In genomic region chr1:75505159-75505955, GRCm38 (mm10) we compare ENCODE assay signal across 8 mouse cellular contexts. TPM values are rescaled to one million over a fixed set of nuclear protein-coding genes. Genes with fewer than 3 reads are reported as not detected.
DNase-seq lines count a peak whose midpoint lies in the region; ATAC-seq and TF ChIP-seq lines count a peak whose summit lies in the region.

No protein-coding gene starts in this region.

- H3K4me2 ChIP-seq in intestine, embryonic 15.5 days (replicated peaks): peak overlapping the region; percentile 80
- H3K4me2 ChIP-seq in midbrain, embryonic 16.5 days (ENCODE audit: low read length): peak overlapping the region; percentile 83

- peaks cover 50% of the 10 kb centered on the region for H3K27me3 ChIP-seq in erythroblast, embryonic 14.5 days (ENCODE audit: control insufficient read depth)
- no peaks in the 10 kb centered on the region for H3K27me3 ChIP-seq in intestine, embryonic 15.5 days (replicated peaks)
- peaks cover 24% of the 10 kb centered on the region for H3K27me3 ChIP-seq in limb, embryonic 10.5 days (ENCODE audit: low read depth, poor library complexity, severe bottlenecking)
- H3K27me3 ChIP-seq in midbrain, embryonic 16.5 days (ENCODE audit: control insufficient read depth, insufficient read depth, low read depth, low read length): no peaks in the 10 kb centered on the region
- no peaks in the 10 kb centered on the region for H3K27me3 ChIP-seq in testis, adult 2 months (ENCODE audit: control insufficient read depth, insufficient read depth, low read length)

- no peak for ATAC-seq in erythroblast, adult 5-6 weeks (replicated peaks; ENCODE audit: low FRiP score, poor library complexity, severe bottlenecking)
- peak; percentile 64 for ATAC-seq in intestine, embryonic 15.5 days
- ATAC-seq in midbrain, embryonic 16.5 days: peak; percentile 89

- intact Hi-C loops in gastrocnemius, postnatal 36 days (cut with DNase I): no loop called here

- no peaks in the 10 kb centered on the region; the same call in 1 of the 2 replicates for H3K9me3 ChIP-seq in erythroblast, embryonic 14.5 days (ENCODE audit: control insufficient read depth, low read length)
- no peaks in the 10 kb centered on the region for H3K9me3 ChIP-seq in intestine, embryonic 15.5 days
- H3K9me3 ChIP-seq in limb, embryonic 10.5 days (replicated peaks): no peaks in the 10 kb centered on the region
- H3K9me3 ChIP-seq in midbrain, embryonic 16.5 days (replicated peaks; ENCODE audit: control insufficient read depth, low read length, poor library complexity, severe bottlenecking): no peaks in the 10 kb centered on the region

- peak overlapping the region; percentile 80 for H3K9ac ChIP-seq in intestine, embryonic 15.5 days
- peak overlapping the region; percentile 82 for H3K9ac ChIP-seq in midbrain, embryonic 16.5 days (ENCODE audit: low read depth, low read length)

- TF ChIP-seq CTCF in testis, adult 2 months (IDR thresholded peaks at IDR 0.05; ENCODE audit: control insufficient read depth, insufficient read depth, insufficient replicate concordance, low read depth, low read length): no peak

- H3K4me3 ChIP-seq in erythroblast, embryonic 14.5 days (replicated peaks): peak overlapping the region; percentile 58
- H3K4me3 ChIP-seq in intestine, embryonic 15.5 days (replicated peaks): peak overlapping the region; percentile 76
- H3K4me3 ChIP-seq in limb, embryonic 10.5 days: peak overlapping the region; percentile 95
- peak overlapping the region; percentile 57 for H3K4me3 ChIP-seq in midbrain, embryonic 16.5 days (ENCODE audit: low read depth, low read length)
- H3K4me3 ChIP-seq in testis, adult 2 months (ENCODE audit: control insufficient read depth, low read depth, low read length): peak overlapping the region; percentile 66

- WGBS in intestine, embryonic 15.5 days: under 1% methylated on average over 84 of the region's 84 CpGs
- WGBS in limb, embryonic 10.5 days: under 1% methylated on average over 84 of the region's 84 CpGs
- WGBS in midbrain, embryonic 16.5 days: under 1% methylated on average over 82 of the region's 84 CpGs

- TF ChIP-seq POLR2A in testis, adult 2 months (IDR thresholded peaks at IDR 0.05; ENCODE audit: control insufficient read depth, low read depth, low read length): peak; percentile 40; the same call in 1 of the 2 replicates

- peaks cover 7% of the 10 kb centered on the region; the same call in 1 of the 2 replicates for H3K36me3 ChIP-seq in erythroblast, embryonic 14.5 days (ENCODE audit: control insufficient read depth)
- H3K36me3 ChIP-seq in intestine, embryonic 15.5 days: peaks cover 17% of the 10 kb centered on the region
- H3K36me3 ChIP-seq in limb, embryonic 10.5 days: peaks cover 37% of the 10 kb centered on the region
- peaks cover 2% of the 10 kb centered on the region for H3K36me3 ChIP-seq in midbrain, embryonic 16.5 days (ENCODE audit: control insufficient read depth, insufficient read depth, low read length)
- no peaks in the 10 kb centered on the region for H3K36me3 ChIP-seq in testis, adult 2 months (ENCODE audit: control insufficient read depth, insufficient read depth, low read length)

- peak; percentile 81 for DNase-seq in embryo, embryonic 11 days
- DNase-seq in gastrocnemius, postnatal 36 days: peak; percentile 59 to 68
- DNase-seq in limb, embryonic 10.5 days (ENCODE audit: low spot score): peak; percentile 79

- H3K27ac ChIP-seq in intestine, embryonic 15.5 days: peak overlapping the region; percentile 98
- H3K27ac ChIP-seq in limb, embryonic 10.5 days: peak overlapping the region; percentile 98
- peak overlapping the region; percentile 86 for H3K27ac ChIP-seq in midbrain, embryonic 16.5 days (ENCODE audit: low read length)
- H3K27ac ChIP-seq in testis, adult 2 months (ENCODE audit: control insufficient read depth, insufficient read depth, low read depth, low read length): peak overlapping the region; percentile 57

- H3K4me1 ChIP-seq in erythroblast, embryonic 14.5 days (ENCODE audit: control insufficient read depth): peaks cover 2% of the 10 kb centered on the region; the same call in 1 of the 2 replicates
- H3K4me1 ChIP-seq in intestine, embryonic 15.5 days (replicated peaks): peaks cover 40% of the 10 kb centered on the region
- H3K4me1 ChIP-seq in limb, embryonic 10.5 days: peaks cover 58% of the 10 kb centered on the region
- peaks cover 22% of the 10 kb centered on the region for H3K4me1 ChIP-seq in midbrain, embryonic 16.5 days (ENCODE audit: control insufficient read depth, insufficient read depth, low read length)
- peaks cover 37% of the 10 kb centered on the region for H3K4me1 ChIP-seq in testis, adult 2 months (ENCODE audit: control insufficient read depth, insufficient read depth, low read length)

RNA-seq across cellular contexts. Expression of gene Obsl1, which starts 0.9 kb away (rescaled TPM):
- polyA plus RNA-seq in erythroblast, embryonic 14.5 days (2012): 0.12 and 0.15 TPM in 2 replicates
- not detected in 2 replicates for total RNA-seq in erythroblast, adult 5-6 weeks (2015; ENCODE audit: low replicate concordance)
- not detected in 2 replicates for total RNA-seq in erythroblast, adult 5-6 weeks (2017; ENCODE audit: low replicate concordance)
- 10 to 100 TPM; 41.4 to 52.1 TPM for total RNA-seq in gastrocnemius, postnatal 36 days (2021)
- 70.3 and 70.5 TPM in 2 replicates for polyA plus RNA-seq in intestine, embryonic 15.5 days (2015; fragmentation: Nextera tagmentation; extraction: Ambion mirVana)
- 68.0 and 75.5 TPM in 2 replicates for polyA plus RNA-seq in limb, embryonic 10.5 days (2016; fragmentation: Nextera tagmentation; extraction: Ambion mirVana)
- 23.1 and 24.2 TPM in 2 replicates for polyA plus RNA-seq in midbrain, embryonic 16.5 days (2015; fragmentation: Nextera tagmentation; extraction: Ambion mirVana)
- polyA plus RNA-seq in testis, adult 2 months (2012; rRNA removed): 46.0 and 47.0 TPM in 2 replicates

RNA-seq across cellular contexts. Expression of gene Inha, which starts 1.5 kb away (rescaled TPM):
- polyA plus RNA-seq in erythroblast, embryonic 14.5 days (2012): not detected in 2 replicates
- not detected in 2 replicates for total RNA-seq in erythroblast, adult 5-6 weeks (2015; ENCODE audit: low replicate concordance)
- total RNA-seq in erythroblast, adult 5-6 weeks (2017; ENCODE audit: low replicate concordance): not detected in 2 replicates
- 1 to 10 TPM; 2.5 to 5.8 TPM for total RNA-seq in gastrocnemius, postnatal 36 days (2021)
- 5.2 and 8.9 TPM in 2 replicates for polyA plus RNA-seq in intestine, embryonic 15.5 days (2015; fragmentation: Nextera tagmentation; extraction: Ambion mirVana)
- polyA plus RNA-seq in limb, embryonic 10.5 days (2016; fragmentation: Nextera tagmentation; extraction: Ambion mirVana): 2.4 and 4.2 TPM in 2 replicates
- 19.7 and 21.2 TPM in 2 replicates for polyA plus RNA-seq in midbrain, embryonic 16.5 days (2015; fragmentation: Nextera tagmentation; extraction: Ambion mirVana)
- polyA plus RNA-seq in testis, adult 2 months (2012; rRNA removed): 160 and 210 TPM in 2 replicates

RNA-seq across cellular contexts. Expression of gene Stk11ip, which starts 16.0 kb away (rescaled TPM):
- 3.3 and 5.1 TPM in 2 replicates for polyA plus RNA-seq in erythroblast, embryonic 14.5 days (2012)
- 10.9 and 14.0 TPM in 2 replicates for total RNA-seq in erythroblast, adult 5-6 weeks (2015; ENCODE audit: low replicate concordance)
- total RNA-seq in erythroblast, adult 5-6 weeks (2017; ENCODE audit: low replicate concordance): 14.3 and 31.6 TPM in 2 replicates
- 1 to 10 TPM; 5.8 to 7.7 TPM for total RNA-seq in gastrocnemius, postnatal 36 days (2021)
- polyA plus RNA-seq in intestine, embryonic 15.5 days (2015; fragmentation: Nextera tagmentation; extraction: Ambion mirVana): 18.2 and 18.9 TPM in 2 replicates
- polyA plus RNA-seq in limb, embryonic 10.5 days (2016; fragmentation: Nextera tagmentation; extraction: Ambion mirVana): 31.6 and 33.8 TPM in 2 replicates
- polyA plus RNA-seq in midbrain, embryonic 16.5 days (2015; fragmentation: Nextera tagmentation; extraction: Ambion mirVana): 23.2 and 25.9 TPM in 2 replicates
- 22.4 and 24.2 TPM in 2 replicates for polyA plus RNA-seq in testis, adult 2 months (2012; rRNA removed)

RNA-seq across cellular contexts. Expression of gene Tmem198, which starts 26.0 kb away (rescaled TPM):
- polyA plus RNA-seq in erythroblast, embryonic 14.5 days (2012): 0.04 and 0.13 TPM in 2 replicates
- total RNA-seq in erythroblast, adult 5-6 weeks (2015; ENCODE audit: low replicate concordance): not detected in 2 replicates
- not detected in 2 replicates for total RNA-seq in erythroblast, adult 5-6 weeks (2017; ENCODE audit: low replicate concordance)
- under 1 TPM; 0.12 to 0.26 TPM for total RNA-seq in gastrocnemius, postnatal 36 days (2021)
- 2.2 and 2.4 TPM in 2 replicates for polyA plus RNA-seq in intestine, embryonic 15.5 days (2015; fragmentation: Nextera tagmentation; extraction: Ambion mirVana)
- 0.35 and 0.69 TPM in 2 replicates for polyA plus RNA-seq in limb, embryonic 10.5 days (2016; fragmentation: Nextera tagmentation; extraction: Ambion mirVana)
- 52.0 and 56.7 TPM in 2 replicates for polyA plus RNA-seq in midbrain, embryonic 16.5 days (2015; fragmentation: Nextera tagmentation; extraction: Ambion mirVana)
- 7.2 and 8.9 TPM in 2 replicates for polyA plus RNA-seq in testis, adult 2 months (2012; rRNA removed)

RNA-seq across cellular contexts. Expression of gene Chpf, which starts 26.2 kb away (rescaled TPM):
- polyA plus RNA-seq in erythroblast, embryonic 14.5 days (2012): 0.26 and 0.30 TPM in 2 replicates
- 0.42 TPM in 1 of 2 replicates, not detected in the other for total RNA-seq in erythroblast, adult 5-6 weeks (2015; ENCODE audit: low replicate concordance)
- total RNA-seq in erythroblast, adult 5-6 weeks (2017; ENCODE audit: low replicate concordance): 0.26 and 1.3 TPM in 2 replicates
- 1 to 10 TPM; 6.2 to 7.0 TPM for total RNA-seq in gastrocnemius, postnatal 36 days (2021)
- polyA plus RNA-seq in intestine, embryonic 15.5 days (2015; fragmentation: Nextera tagmentation; extraction: Ambion mirVana): 35.9 and 36.9 TPM in 2 replicates
- 23.7 and 28.8 TPM in 2 replicates for polyA plus RNA-seq in limb, embryonic 10.5 days (2016; fragmentation: Nextera tagmentation; extraction: Ambion mirVana)
- 34.8 and 37.5 TPM in 2 replicates for polyA plus RNA-seq in midbrain, embryonic 16.5 days (2015; fragmentation: Nextera tagmentation; extraction: Ambion mirVana)
- 39.5 and 40.8 TPM in 2 replicates for polyA plus RNA-seq in testis, adult 2 months (2012; rRNA removed)

Comparison
In these comparisons a context has a peak if more than half of its experiments do, and no peak if none do; other contexts are left out.
1. RNA of gene Obsl1, which starts 0.9 kb away (polyA plus RNA-seq): 68.0 to 75.5 TPM in limb, embryonic 10.5 days, 70.3 to 70.5 TPM in intestine, embryonic 15.5 days, 46.0 to 47.0 TPM in testis, adult 2 months and 23.1 to 24.2 TPM in midbrain, embryonic 16.5 days; 0.12 to 0.15 TPM in erythroblast, embryonic 14.5 days; every median in the first group is over 10 times any median in the second.
2. Peak in every context shown above with its lines, with median percentiles within 50 percentile points of each other: H3K4me3 ChIP-seq, DNase-seq and H3K27ac ChIP-seq.